Mouse (Mus musculus) heart, postnatal 0 days (tissue): ENCODE results near the gene Znrf1. TPM values are rescaled to one million over a fixed set of nuclear protein-coding genes. Genes with fewer than 3 reads are reported as not detected.
A peak's percentile ranks its signal among the peaks of the same experiment; 100 is the strongest.
"Not testable (repeated sequence)": the region's sequence is repeated elsewhere in the genome, so short reads cannot be mapped to it uniquely, and the experiment has no call there.

ENCODE experiments used
- ATAC-seq: fragments of 200-750 bp; cut with Nextera tagmentation; 2 replicates; pipeline ENCODE4 v1.8.0; 2017; ENCODE audit warnings: low read depth, moderate number of reproducible peaks, moderate library complexity; ENCODE audit not compliant: insufficient read depth
- DNase-seq: peaks from one replicate; pipeline ENCODE4 v3.0.0-alpha.2; 2016; ENCODE audit warnings: low spot score
- H3K27ac ChIP-seq: fragments of 300-500 bp; sonication (generic); 2 replicates; pipeline ENCODE4 v1.5.1; 2014; ENCODE audit warnings: low read depth, mild to moderate bottlenecking
- H3K27me3 ChIP-seq: fragments of 300-500 bp; sonication (generic); 2 replicates; pipeline ENCODE4 v1.6.1; 2014; ENCODE audit warnings: low read length, mixed read lengths; ENCODE audit not compliant: control insufficient read depth, insufficient read depth
- H3K36me3 ChIP-seq: fragments of 300-500 bp; sonication (generic); replicated peaks from 2 replicates; pipeline ENCODE4 v1.6.1; 2014; ENCODE audit warnings: low read length, mixed read lengths; ENCODE audit not compliant: control insufficient read depth, insufficient read depth
- H3K4me1 ChIP-seq: fragments of 300-500 bp; sonication (generic); 2 replicates; pipeline ENCODE4 v1.6.1; 2014; ENCODE audit warnings: antibody characterized with exemption; ENCODE audit not compliant: control insufficient read depth, insufficient read depth
- H3K4me2 ChIP-seq: fragments of 300-500 bp; sonication (generic); 2 replicates; pipeline ENCODE4 v1.6.1; 2014; ENCODE audit warnings: low read depth, mild to moderate bottlenecking, low read length, moderate library complexity
- H3K4me3 ChIP-seq: fragments of 300-500 bp; sonication (generic); 2 replicates; pipeline ENCODE4 v1.5.1; 2014; ENCODE audit warnings: low read depth, low read length
- H3K9ac ChIP-seq: fragments of 300-500 bp; sonication (generic); replicated peaks from 2 replicates; pipeline ENCODE4 v1.6.1; 2014; ENCODE audit warnings: low read depth, low read length, mixed read lengths
- H3K9me3 ChIP-seq: fragments of 300-500 bp; sonication (generic); replicated peaks from 2 replicates; pipeline ENCODE4 v1.6.1; 2016; ENCODE audit warnings: low read length; ENCODE audit not compliant: control insufficient read depth
- CTCF ChIP-seq: IDR thresholded peaks from 2 replicates; pipeline ENCODE4 v1.5.1; 2016; ENCODE audit warnings: antibody characterized with exemption, control low read depth, low read depth
- EP300 ChIP-seq: IDR thresholded peaks from 2 replicates; pipeline ENCODE4 v1.6.1; 2016; ENCODE audit warnings: antibody characterized with exemption, low read depth
- whole genome bisulfite sequencing: fragments of 180-500 bp; shearing (Covaris S2); extraction: QIAGEN DNeasy Blood & Tissue Kit; methylation state at CpG from one replicate; pipeline ENCODE4 v1.1.7; 2014; 5-methylcytosine and 5-hydroxymethylcytosine counted together
- polyA plus RNA-seq: library from polyadenylated mRNA; unstranded; fragments of >200 nt; fragmentation: Nextera tagmentation; extraction: Ambion mirVana; gene quantifications from 2 replicates; pipeline ENCODE4 v1.2.1, GENCODE M21; 2015
- total RNA-seq: library from RNA; depleted of rRNA; stranded (reverse); fragments of >200 nt; gene quantifications from 2 replicates; pipeline ENCODE4 v1.2.3, GENCODE M21; 2014; ENCODE audit warnings: low replicate concordance

Znrf1 gene
- total and polyA plus RNA-seq, 2 experiments from 2014 or later = 13.9 to 52.1 TPM

GRCm38 (mm10) chr8:111643264-111644141, 107.6 kb downstream of the Znrf1 start, which contains the start of gene Zfp1:
Zfp1 (plus strand) TSS chr8:111643401.
- peak within 1 kb of the TSS; percentile 83 for H3K4me3 ChIP-seq
- WGBS = under 1% methylated on average over 73 of the region's 75 CpGs

GRCm38 (mm10) chr8:111644286-111645051, 108.6 kb downstream of the Znrf1 start:
- 49% methylated on average over 12 of the region's 12 CpGs for WGBS
- H3K9ac ChIP-seq = peak overlapping the region; percentile 90
- H3K36me3 ChIP-seq = not testable (repeated sequence)

More at GRCm38 (mm10) chr8:111643264-111644141, 107.6 kb downstream of the Znrf1 start, which contains the start of gene Zfp1:
- no peak for TF ChIP-seq CTCF
- peak; percentile 40; the same call in 1 of the 2 replicates for TF ChIP-seq EP300
- H3K9me3 ChIP-seq = no peaks in the 10 kb centered on the region
- DNase-seq = peak; percentile 98
- no peaks in the 10 kb centered on the region for H3K36me3 ChIP-seq
- peak within 1 kb of the TSS; percentile 79 for H3K4me2 ChIP-seq
- peaks cover 7% of the 10 kb centered on the region for H3K4me1 ChIP-seq
- ATAC-seq = peak; percentile 99
- H3K27ac ChIP-seq = peak within 1 kb of the TSS; percentile 97
- H3K27me3 ChIP-seq = no peaks in the 10 kb centered on the region
- H3K9ac ChIP-seq = peak within 1 kb of the TSS; percentile 90

DNA sequence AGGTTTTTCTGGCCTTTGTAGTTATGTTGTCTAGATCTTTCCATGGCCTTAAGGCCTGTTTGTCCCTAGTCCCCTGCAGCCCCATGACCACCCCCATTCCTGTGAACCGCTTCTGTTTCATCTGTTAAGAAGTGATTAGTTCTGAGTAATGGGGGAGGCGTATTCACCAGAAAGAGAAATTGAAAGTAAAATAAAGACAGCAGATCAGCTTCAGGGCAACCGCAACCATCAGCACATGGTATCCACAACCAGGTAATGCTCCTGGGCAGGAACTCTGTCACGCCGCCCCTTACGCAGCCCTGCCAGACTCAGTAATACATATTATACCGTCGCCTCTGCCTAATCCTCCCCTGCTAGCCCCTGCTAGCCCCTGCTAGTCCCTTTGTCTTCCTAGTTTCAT, 109.8 kb downstream of the Znrf1 start:
- no peaks in the 10 kb centered on the region for H3K27me3 ChIP-seq
- 94% methylated on average over 8 of the region's 8 CpGs for WGBS
- no peak for ATAC-seq
- no peak overlapping the region for H3K9ac ChIP-seq
- H3K4me1 ChIP-seq = peaks cover 7% of the 10 kb centered on the region
- H3K36me3 ChIP-seq = no peaks in the 10 kb centered on the region
- H3K9me3 ChIP-seq = no peaks in the 10 kb centered on the region
- no peak overlapping the region for H3K27ac ChIP-seq
- TF ChIP-seq CTCF (no peak), EP300 (no peak)
- DNase-seq = no peak
- H3K4me2 ChIP-seq = no peak overlapping the region
- H3K4me3 ChIP-seq = no peak overlapping the region

More at GRCm38 (mm10) chr8:111644286-111645051, 108.6 kb downstream of the Znrf1 start:
- not testable (repeated sequence) for ATAC-seq, H3K4me1 ChIP-seq, H3K9me3 ChIP-seq, DNase-seq, H3K27me3 ChIP-seq
- H3K4me3 ChIP-seq = peak overlapping the region; percentile 83
- peak overlapping the region; percentile 97 for H3K27ac ChIP-seq
- peak overlapping the region; percentile 79 for H3K4me2 ChIP-seq

DNA sequence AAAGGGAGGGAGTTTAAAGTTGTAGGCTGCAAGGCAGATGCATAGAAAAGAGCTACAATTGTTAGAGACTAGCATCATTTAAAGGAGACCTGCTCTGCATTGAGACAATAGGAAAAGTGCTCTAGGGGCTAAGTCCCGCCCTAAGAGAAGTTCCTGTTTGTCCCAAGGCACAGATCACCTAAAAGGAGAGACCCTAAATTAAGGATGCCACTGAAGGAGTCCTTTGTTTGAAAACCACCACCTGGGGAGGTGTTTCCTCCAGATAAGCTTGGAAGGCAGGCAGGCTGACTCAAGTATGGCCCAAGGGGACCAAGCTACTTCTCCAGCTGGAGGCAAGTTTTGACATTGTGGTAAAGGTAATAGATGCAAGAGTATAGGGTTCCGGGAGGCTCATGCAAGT, 112.9 kb downstream of the Znrf1 start:
- Histone ChIP-seq H3K27me3 (no peaks in the 10 kb centered on the region), H3K9ac (no peak overlapping the region), H3K4me1 (no peaks in the 10 kb centered on the region), H3K4me2 (no peak overlapping the region), H3K4me3 (no peak overlapping the region), H3K9me3 (no peaks in the 10 kb centered on the region), H3K27ac (no peak overlapping the region), H3K36me3 (no peaks in the 10 kb centered on the region)
- 75% methylated on average over 2 of the region's 2 CpGs for WGBS
- no peak for TF ChIP-seq CTCF
- no peak for TF ChIP-seq EP300
- no peak for ATAC-seq
- no peak for DNase-seq

GRCm38 (mm10) chr8:111650651-111651050, 114.8 kb downstream of the Znrf1 start:
- H3K4me2 ChIP-seq = no peak overlapping the region
- no peaks in the 10 kb centered on the region for H3K4me1 ChIP-seq
- H3K27ac ChIP-seq = no peak overlapping the region
- ATAC-seq = no peak
- TF ChIP-seq CTCF (no peak), EP300 (no peak)
- H3K36me3 ChIP-seq = no peaks in the 10 kb centered on the region
- no peak overlapping the region for H3K9ac ChIP-seq
- H3K4me3 ChIP-seq = no peak overlapping the region
- no peak for DNase-seq
- H3K9me3 ChIP-seq = no peaks in the 10 kb centered on the region
- H3K27me3 ChIP-seq = no peaks in the 10 kb centered on the region
- 95% methylated on average over 3 of the region's 3 CpGs for WGBS
